ENCODE assay signal across 17 mouse cellular contexts in the genomic region with DNA sequence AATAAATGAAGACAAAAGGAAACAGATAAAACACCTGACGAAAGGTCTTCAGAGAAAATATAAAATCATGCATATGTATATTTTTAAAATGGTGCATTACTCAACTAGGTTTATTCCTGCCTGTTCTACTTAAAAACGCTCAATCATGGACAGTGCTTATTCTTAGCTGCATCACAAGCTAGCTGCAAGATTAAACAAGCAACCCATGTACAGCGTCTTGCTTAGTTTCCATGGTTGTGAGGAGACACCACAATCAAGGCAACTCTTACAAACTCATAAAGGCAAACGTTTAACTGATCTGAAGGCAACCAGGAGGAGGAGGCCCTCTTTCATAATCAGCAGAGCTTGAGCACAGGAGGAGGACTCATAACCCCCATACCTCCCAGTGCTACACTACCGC.
"Had no signal": no experiment of that assay in that cellular context is flagged by ENCODE, and none has a peak within 500 bp of the region (broad histone marks: within the 10 kb centered on the region; RNA-seq: fewer than 3 reads in every experiment).

No protein-coding gene starts in this region.

- H3K4me3 ChIP-seq: neural tube, embryonic 12.5 days; neural tube, embryonic 13.5 days; neural tube, embryonic 15.5 days; stomach, embryonic 15.5 days had no signal

- DNase-seq: retina, postnatal 1 day; right cerebral cortex, adult 18-20 months; right cerebral cortex, postnatal 14 days; right cerebral cortex, postnatal 25 days; right cerebral cortex, postnatal 4 days; spleen, adult 18-20 months; thymus, adult 18-20 months; thymus, adult 2 months; thymus, postnatal 14 days; thymus, postnatal 25 days; thymus, postnatal 36 days; thymus, postnatal 4 days had no signal

- H3K27ac ChIP-seq: neural tube, embryonic 12.5 days; neural tube, embryonic 13.5 days; neural tube, embryonic 15.5 days; stomach, embryonic 15.5 days; stomach, postnatal 0 days had no signal
